8 mouse cellular contexts compared by ENCODE assay signal in genomic region chr1:146495386-146495785, GRCm38 (mm10). TPM values are rescaled to one million over a fixed set of nuclear protein-coding genes. Genes with fewer than 3 reads are reported as not detected.
DNase-seq lines count a peak whose midpoint lies in the region; ATAC-seq and TF ChIP-seq lines count a peak whose summit lies in the region.

No protein-coding gene starts in this region.

- WGBS in hindbrain, postnatal 0 days, result 14% methylated on average over 3 of the region's 3 CpGs
- WGBS in neural tube, embryonic 15.5 days, result 7% methylated on average over 3 of the region's 3 CpGs

- H3K4me3 ChIP-seq in layer of hippocampus, adult 2 months, result peak overlapping the region; percentile 70
- peak overlapping the region; percentile 67 for H3K4me3 ChIP-seq in hindbrain, postnatal 0 days (ENCODE audit: low read length)
- H3K4me3 ChIP-seq in neural tube, embryonic 15.5 days (replicated peaks), result peak overlapping the region; percentile 66

- peak overlapping the region; percentile 94 for H3K27ac ChIP-seq in layer of hippocampus, adult 2 months
- peak overlapping the region; percentile 78 for H3K27ac ChIP-seq in hindbrain, postnatal 0 days
- H3K27ac ChIP-seq in neural tube, embryonic 15.5 days (replicated peaks), result peak overlapping the region; percentile 83

- H3K27me3 ChIP-seq in hindbrain, postnatal 0 days (ENCODE audit: insufficient read depth, low read length), result no peaks in the 10 kb centered on the region
- H3K27me3 ChIP-seq in neural tube, embryonic 15.5 days (replicated peaks), result no peaks in the 10 kb centered on the region

- 0 out of 2 replicates have a peak, but pooled peaks cover 3% of the 10 kb centered on the region for H3K4me1 ChIP-seq in hindbrain, postnatal 0 days (ENCODE audit: insufficient read depth, low read length)
- H3K4me1 ChIP-seq in neural tube, embryonic 15.5 days, result peaks cover 16% of the 10 kb centered on the region

- no peak for ATAC-seq in hindbrain, postnatal 0 days
- peak; percentile 22; the same call in 1 of the 2 replicates for ATAC-seq in neural tube, embryonic 15.5 days (ENCODE audit: low FRiP score)

- peak in 1 of 2 experiments; percentile 20 for DNase-seq in layer of hippocampus, adult 2 months (ENCODE audit: low spot score in 2 of 2)
- DNase-seq in layer of hippocampus, adult 9-10 months (ENCODE audit: low spot score), result no peak
- DNase-seq in cerebellum, postnatal 14 days, result peak; percentile 33 to 68
- DNase-seq in hindbrain, postnatal 0 days (ENCODE audit: low spot score), result peak; percentile 47
- DNase-seq in spleen, postnatal 14 days (ENCODE audit: low spot score in 2 of 2), result no peak
- no peak for DNase-seq in adrenal gland, adult 18-20 months (ENCODE audit: low spot score in 2 of 2)
- DNase-seq in adrenal gland, postnatal 14 days, result no peak

- H3K9ac ChIP-seq in hindbrain, postnatal 0 days (replicated peaks; ENCODE audit: low read length), result peak overlapping the region; percentile 77
- peak overlapping the region; percentile 70 for H3K9ac ChIP-seq in neural tube, embryonic 15.5 days (replicated peaks)

- no peak for TF ChIP-seq CTCF in layer of hippocampus, adult 2 months (conservative IDR thresholded peaks at IDR 0.05)
- TF ChIP-seq CTCF in hindbrain, postnatal 0 days (IDR thresholded peaks at IDR 0.05; ENCODE audit: low read depth), result no peak

- no peaks in the 10 kb centered on the region for H3K9me3 ChIP-seq in hindbrain, postnatal 0 days (ENCODE audit: low read length)
- H3K9me3 ChIP-seq in neural tube, embryonic 15.5 days (replicated peaks), result no peaks in the 10 kb centered on the region

- peak overlapping the region; percentile 80 for H3K4me2 ChIP-seq in hindbrain, postnatal 0 days (ENCODE audit: low read depth, low read length)
- peak overlapping the region; percentile 81 for H3K4me2 ChIP-seq in neural tube, embryonic 15.5 days

- H3K36me3 ChIP-seq in hindbrain, postnatal 0 days (ENCODE audit: insufficient read depth, low read length), result no peaks in the 10 kb centered on the region
- H3K36me3 ChIP-seq in neural tube, embryonic 15.5 days, result no peaks in the 10 kb centered on the region

RNA-seq across cellular contexts. Expression of gene Brinp3, which starts 0.8 kb away (rescaled TPM):
- total RNA-seq in layer of hippocampus, adult 2 months (2021), result 10 to 100 TPM; 14.7 to 15.6 TPM
- total RNA-seq in hindbrain, postnatal 0 days (2014; rRNA removed), result 56.0 and 57.1 TPM in 2 replicates
- 40.7 and 44.5 TPM in 2 replicates for polyA plus RNA-seq in hindbrain, postnatal 0 days (2015; fragmentation: Nextera tagmentation; extraction: Ambion mirVana)
- polyA plus RNA-seq in neural tube, embryonic 15.5 days (2015; fragmentation: Nextera tagmentation; extraction: Ambion mirVana), result 30.9 and 35.9 TPM in 2 replicates
- not detected for total RNA-seq in adrenal gland, adult 18-20 months (2021)
- total RNA-seq in adrenal gland, postnatal 14 days (2021), result 0.26 TPM in 1 of 2 replicates, not detected in the other

Comparison
In these comparisons a context has a peak if more than half of its experiments do, and no peak if none do; other contexts are left out.
1. DNase-seq: peak in cerebellum, postnatal 14 days (2 of 2) and hindbrain, postnatal 0 days (single experiment); none in layer of hippocampus, adult 9-10 months (single experiment), spleen, postnatal 14 days (0 of 2), adrenal gland, adult 18-20 months (0 of 2) and adrenal gland, postnatal 14 days (single experiment).
2. RNA of gene Brinp3, which starts 0.8 kb away (total RNA-seq): 56.0 to 57.1 TPM in hindbrain, postnatal 0 days and 14.7 to 15.6 TPM in layer of hippocampus, adult 2 months; 0.26 TPM in adrenal gland, postnatal 14 days and not detected in adrenal gland, adult 18-20 months; every median in the first group is over 10 times any median in the second.
3. Peak in every context shown above with its lines, with median percentiles within 50 percentile points of each other: H3K27ac ChIP-seq and H3K4me3 ChIP-seq.